Mouse (Mus musculus) stomach, postnatal 0 days (tissue): Measurements from ENCODE around the gene Itga6. TPM values are rescaled to one million over a fixed set of nuclear protein-coding genes. Genes with fewer than 3 reads are reported as not detected.

Experiments used
- ATAC-seq: fragments of 200-750 bp; cut with Nextera tagmentation; 2 replicates; pipeline ENCODE4 v1.8.0; 2017; ENCODE audit not compliant: low FRiP score, low TSS enrichment
- DNase-seq: peaks from one replicate; pipeline ENCODE4 v3.0.0-alpha.2; 2016; ENCODE audit warnings: low spot score
- H3K27ac ChIP-seq: fragments of 300-500 bp; sonication (generic); replicated peaks from 2 replicates; pipeline ENCODE4 v1.5.1; 2014; ENCODE audit warnings: mild to moderate bottlenecking, control low read depth
- H3K27me3 ChIP-seq: fragments of 300-500 bp; sonication (generic); 2 replicates; pipeline ENCODE4 v1.6.1; 2014; ENCODE audit warnings: low read length; ENCODE audit not compliant: control insufficient read depth, insufficient read depth
- H3K36me3 ChIP-seq: fragments of 300-500 bp; sonication (generic); 2 replicates; pipeline ENCODE4 v1.6.1; 2014; ENCODE audit warnings: low read length, mixed read lengths; ENCODE audit not compliant: control insufficient read depth, insufficient read depth
- H3K4me1 ChIP-seq: fragments of 300-500 bp; sonication (generic); replicated peaks from 2 replicates; pipeline ENCODE4 v1.6.1; 2014; ENCODE audit warnings: antibody characterized with exemption; ENCODE audit not compliant: control insufficient read depth, insufficient read depth
- H3K4me2 ChIP-seq: fragments of 300-500 bp; sonication (generic); replicated peaks from 2 replicates; pipeline ENCODE4 v1.6.1; 2014; ENCODE audit warnings: low read depth, mild to moderate bottlenecking, control low read depth, moderate library complexity
- H3K4me3 ChIP-seq: fragments of 300-500 bp; sonication (generic); 2 replicates; pipeline ENCODE4 v1.5.1; 2014; ENCODE audit warnings: low read depth, low read length, control low read depth
- H3K9ac ChIP-seq: fragments of 300-500 bp; sonication (generic); 2 replicates; pipeline ENCODE4 v1.6.1; 2014; ENCODE audit warnings: mild to moderate bottlenecking, low read length, control low read depth, mixed read lengths
- H3K9me3 ChIP-seq: fragments of 300-500 bp; sonication (generic); 2 replicates; pipeline ENCODE4 v1.6.1; 2016; ENCODE audit warnings: low read length; ENCODE audit not compliant: control insufficient read depth
- CTCF ChIP-seq: IDR thresholded peaks from 2 replicates; pipeline ENCODE4 v1.5.1; 2016; ENCODE audit warnings: antibody characterized with exemption, low read depth, mild to moderate bottlenecking, moderate library complexity
- EP300 ChIP-seq: optimal IDR thresholded peaks from 2 replicates; pipeline ENCODE3; 2016; ENCODE audit warnings: antibody characterized with exemption
- WGBS: fragments of 180-500 bp; shearing (Covaris S2); extraction: QIAGEN DNeasy Blood & Tissue Kit; methylation state at CpG from one replicate; pipeline ENCODE4 v1.1.7; 2014; 5-methylcytosine and 5-hydroxymethylcytosine counted together
- polyA plus RNA-seq: library from polyadenylated mRNA; unstranded; fragments of >200 nt; fragmentation: Nextera tagmentation; extraction: Ambion mirVana; gene quantifications from 2 replicates; pipeline ENCODE4 v1.2.1, GENCODE M21; 2015

The Itga6 gene
- polyA plus RNA-seq, 1 experiment from 2014 or later: 51.9 TPM

- H3K4me1 ChIP-seq: peaks cover 4% of the 10 kb centered on the region
- no peaks in the 10 kb centered on the region for H3K36me3 ChIP-seq
- H3K4me2 ChIP-seq: no peak overlapping the region
- DNase-seq (peak; percentile 88), ATAC-seq (peak; percentile 84)
- no peak overlapping the region for H3K9ac ChIP-seq
- 27% methylated on average over 12 of the region's 12 CpGs for WGBS
- TF ChIP-seq EP300 (no peak), CTCF (peak; percentile 96)
- no peaks in the 10 kb centered on the region for H3K9me3 ChIP-seq
- no peaks in the 10 kb centered on the region for H3K27me3 ChIP-seq
- no peak overlapping the region for H3K4me3 ChIP-seq
- peak overlapping the region; percentile 63 for H3K27ac ChIP-seq
Measured at GRCm38 (mm10) chr2:71812221-71813021, 67.0 kb downstream of the Itga6 start.

- Histone ChIP-seq H3K36me3 (no peaks in the 10 kb centered on the region), H3K9ac (no peak overlapping the region), H3K9me3 (no peaks in the 10 kb centered on the region), H3K4me3 (no peak overlapping the region), H3K4me1 (peaks cover 4% of the 10 kb centered on the region), H3K4me2 (no peak overlapping the region), H3K27me3 (no peaks in the 10 kb centered on the region), H3K27ac (peak overlapping the region; percentile 63)
- no peak for DNase-seq
- ATAC-seq: 0 out of 2 replicates have a peak, but pooled peaks have one; percentile 1
- WGBS: 65% methylated on average over 7 of the region's 9 CpGs
- TF ChIP-seq EP300: no peak
- TF ChIP-seq CTCF: no peak
Measured at GRCm38 (mm10) chr2:71813022-71813358, 67.6 kb downstream of the Itga6 start.

- Histone ChIP-seq H3K9me3 (no peaks in the 10 kb centered on the region), H3K9ac (no peak overlapping the region), H3K27me3 (no peaks in the 10 kb centered on the region), H3K4me1 (peaks cover 4% of the 10 kb centered on the region), H3K4me3 (no peak overlapping the region), H3K27ac (peak overlapping the region; percentile 50; the same call in 1 of the 2 replicates), H3K36me3 (no peaks in the 10 kb centered on the region), H3K4me2 (no peak overlapping the region)
- WGBS: 54% methylated on average over 5 of the region's 8 CpGs
- DNase-seq (no peak), ATAC-seq (no peak)
- TF ChIP-seq EP300: no peak
- TF ChIP-seq CTCF: no peak
Measured at GRCm38 (mm10) chr2:71813371-71813770, 68.0 kb downstream of the Itga6 start.

GRCm38 (mm10) chr2:71814016-71814415, 68.6 kb downstream of the Itga6 start:
- peak; percentile 62 for DNase-seq
- peak overlapping the region; percentile 20; the same call in 1 of the 2 replicates for H3K4me2 ChIP-seq
- WGBS: 33% methylated on average over 3 of the region's 3 CpGs

GRCm38 (mm10) chr2:71815279-71815678, 69.9 kb downstream of the Itga6 start:
- DNase-seq: no peak
- peaks cover 4% of the 10 kb centered on the region for H3K4me1 ChIP-seq

More at GRCm38 (mm10) chr2:71814016-71814415, 68.6 kb downstream of the Itga6 start:
- ATAC-seq: peak; percentile 79
- Histone ChIP-seq H3K27ac (peak overlapping the region; percentile 50), H3K36me3 (no peaks in the 10 kb centered on the region), H3K9me3 (no peaks in the 10 kb centered on the region), H3K4me3 (no peak overlapping the region), H3K27me3 (no peaks in the 10 kb centered on the region), H3K9ac (no peak overlapping the region), H3K4me1 (peaks cover 4% of the 10 kb centered on the region)
- no peak for TF ChIP-seq CTCF
- TF ChIP-seq EP300: no peak

GRCm38 (mm10) chr2:71816391-71817041, 71.1 kb downstream of the Itga6 start:
- WGBS: 37% methylated on average over 14 of the region's 14 CpGs
- H3K9ac ChIP-seq: no peak overlapping the region
- no peaks in the 10 kb centered on the region for H3K9me3 ChIP-seq
- H3K36me3 ChIP-seq: no peaks in the 10 kb centered on the region
- DNase-seq (no peak), ATAC-seq (no peak)
- no peak overlapping the region for H3K4me2 ChIP-seq
- no peak overlapping the region for H3K27ac ChIP-seq
- H3K4me1 ChIP-seq: peaks cover 4% of the 10 kb centered on the region
- H3K4me3 ChIP-seq: no peak overlapping the region
- TF ChIP-seq CTCF (peak; percentile 91), EP300 (no peak)
- H3K27me3 ChIP-seq: no peaks in the 10 kb centered on the region

More at GRCm38 (mm10) chr2:71815279-71815678, 69.9 kb downstream of the Itga6 start:
- Histone ChIP-seq H3K36me3 (no peaks in the 10 kb centered on the region), H3K9me3 (no peaks in the 10 kb centered on the region), H3K27ac (no peak overlapping the region), H3K27me3 (no peaks in the 10 kb centered on the region), H3K4me3 (no peak overlapping the region), H3K9ac (no peak overlapping the region), H3K4me2 (no peak overlapping the region)
- WGBS: 24% methylated on average over 5 of the region's 5 CpGs
- ATAC-seq: no peak
- TF ChIP-seq EP300 (no peak), CTCF (no peak)
